Mouse (Mus musculus) limb, embryonic 11.5 days (tissue): Measurements from ENCODE around the gene Tiam1. TPM values are rescaled to one million over a fixed set of nuclear protein-coding genes. Genes with fewer than 3 reads are reported as not detected.

Experiments
- ATAC-seq: fragments of 200-750 bp; cut with Nextera tagmentation; 2 replicates; pipeline ENCODE4 v1.8.0; 2017; ENCODE audit warnings: low read depth; ENCODE audit not compliant: insufficient number of reproducible peaks, low FRiP score, low TSS enrichment
- DNase-seq: peaks from one replicate; pipeline ENCODE4 v3.0.0-alpha.2; 2015; ENCODE audit warnings: low spot score
- H3K27ac ChIP-seq: fragments of 300-500 bp; sonication (generic); replicated peaks from 2 replicates; pipeline ENCODE4 v1.5.1; 2014; ENCODE audit warnings: low read depth, mild to moderate bottlenecking, low read length
- H3K27me3 ChIP-seq: fragments of 300-500 bp; sonication (generic); 2 replicates; pipeline ENCODE4 v1.6.1; 2014; ENCODE audit warnings: mild to moderate bottlenecking, low read length, mixed read lengths; ENCODE audit not compliant: control insufficient read depth, insufficient read depth
- H3K36me3 ChIP-seq: fragments of 300-500 bp; sonication (generic); 2 replicates; pipeline ENCODE4 v1.6.1; 2014; ENCODE audit warnings: mild to moderate bottlenecking, low read length, moderate library complexity, mixed read lengths; ENCODE audit not compliant: control insufficient read depth, insufficient read depth
- H3K4me1 ChIP-seq: fragments of 300-500 bp; sonication (generic); 2 replicates; pipeline ENCODE4 v1.6.1; 2014; ENCODE audit warnings: low read length, mixed read lengths; ENCODE audit not compliant: control insufficient read depth, insufficient read depth
- H3K4me2 ChIP-seq: fragments of 300-500 bp; sonication (generic); 2 replicates; pipeline ENCODE4 v1.6.1; 2014; ENCODE audit warnings: low read depth, mild to moderate bottlenecking, moderate library complexity; ENCODE audit not compliant: severe bottlenecking
- H3K4me3 ChIP-seq: fragments of 300-500 bp; sonication (generic); 2 replicates; pipeline ENCODE4 v1.5.1; 2014; ENCODE audit warnings: low read depth, low read length
- H3K9ac ChIP-seq: fragments of 300-500 bp; sonication (generic); 2 replicates; pipeline ENCODE4 v1.6.1; 2014; ENCODE audit warnings: mild to moderate bottlenecking, low read length
- H3K9me3 ChIP-seq: fragments of 300-500 bp; sonication (generic); 2 replicates; pipeline ENCODE4 v1.6.1; 2016; ENCODE audit warnings: low read length; ENCODE audit not compliant: control insufficient read depth
- WGBS: fragments of 180-500 bp; shearing (Covaris S2); extraction: QIAGEN DNeasy Blood & Tissue Kit; methylation state at CpG from one replicate; pipeline ENCODE4 v1.1.7; 2014; 5-methylcytosine and 5-hydroxymethylcytosine counted together
- polyA plus RNA-seq: library from polyadenylated mRNA; unstranded; fragments of >200 nt; fragmentation: Nextera tagmentation; extraction: Ambion mirVana; gene quantifications from 2 replicates; pipeline ENCODE4 v1.2.1, GENCODE M21; 2014

The Tiam1 gene
- polyA plus RNA-seq, 1 experiment from 2014 or later = 53.3 TPM

GRCm38 (mm10) chr16:89909393-89910068 lies 234.0 kb downstream of the Tiam1 start:
- Histone ChIP-seq H3K27me3 (no peaks in the 10 kb centered on the region), H3K4me1 (no peaks in the 10 kb centered on the region), H3K9me3 (no peaks in the 10 kb centered on the region), H3K27ac (no peak overlapping the region), H3K4me3 (no peak overlapping the region), H3K4me2 (no peak overlapping the region), H3K9ac (no peak overlapping the region), H3K36me3 (no peaks in the 10 kb centered on the region)
- DNase-seq (no peak), ATAC-seq (no peak)
- WGBS = 79% methylated on average over 26 of the region's 26 CpGs

DNA sequence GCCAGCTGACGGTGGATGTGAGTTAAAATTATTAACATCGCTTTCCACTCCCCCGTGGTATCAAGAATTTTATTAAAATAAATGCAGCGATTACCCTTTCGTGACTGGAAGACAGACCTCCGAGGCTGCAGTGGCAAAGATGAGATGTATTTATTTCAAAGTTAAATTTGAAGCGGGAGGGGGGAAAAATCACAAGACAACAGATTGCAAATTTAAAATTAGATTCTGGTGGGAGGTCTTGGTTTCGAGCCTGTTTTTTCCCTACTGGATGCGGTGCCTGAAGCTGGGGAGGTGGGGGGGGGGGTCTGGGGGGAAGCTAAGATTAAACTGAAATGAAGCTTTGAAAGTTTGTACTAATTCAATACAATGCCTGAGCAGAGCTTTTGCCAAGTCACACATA lies 235.9 kb downstream of the Tiam1 start:
- no peak overlapping the region for H3K9ac ChIP-seq
- H3K27ac ChIP-seq = no peak overlapping the region
- no peaks in the 10 kb centered on the region for H3K27me3 ChIP-seq
- H3K4me1 ChIP-seq = no peaks in the 10 kb centered on the region
- H3K9me3 ChIP-seq = no peaks in the 10 kb centered on the region
- no peak overlapping the region for H3K4me3 ChIP-seq
- no peaks in the 10 kb centered on the region for H3K36me3 ChIP-seq
- ATAC-seq (no peak), DNase-seq (no peak)
- H3K4me2 ChIP-seq = no peak overlapping the region
- WGBS = 90% methylated on average over 9 of the region's 9 CpGs

- Histone ChIP-seq H3K4me3 (no peak overlapping the region), H3K4me1 (no peaks in the 10 kb centered on the region), H3K9me3 (no peaks in the 10 kb centered on the region), H3K27me3 (no peaks in the 10 kb centered on the region), H3K27ac (no peak overlapping the region), H3K36me3 (no peaks in the 10 kb centered on the region), H3K4me2 (no peak overlapping the region), H3K9ac (no peak overlapping the region)
- 95% methylated on average over 7 of the region's 7 CpGs for WGBS
- no peak for DNase-seq
- no peak for ATAC-seq
These were observed 236.7 kb downstream of the Tiam1 start for GRCm38 (mm10) chr16:89906909-89907308.

- ATAC-seq (no peak), DNase-seq (no peak)
- Histone ChIP-seq H3K4me3 (no peak overlapping the region), H3K27me3 (no peaks in the 10 kb centered on the region), H3K27ac (no peak overlapping the region), H3K4me1 (no peaks in the 10 kb centered on the region), H3K4me2 (no peak overlapping the region), H3K36me3 (no peaks in the 10 kb centered on the region), H3K9me3 (no peaks in the 10 kb centered on the region), H3K9ac (no peak overlapping the region)
- WGBS = 75% methylated on average over 1 of the region's 1 CpGs
These were observed 237.8 kb downstream of the Tiam1 start for GRCm38 (mm10) chr16:89905730-89906305.

DNA sequence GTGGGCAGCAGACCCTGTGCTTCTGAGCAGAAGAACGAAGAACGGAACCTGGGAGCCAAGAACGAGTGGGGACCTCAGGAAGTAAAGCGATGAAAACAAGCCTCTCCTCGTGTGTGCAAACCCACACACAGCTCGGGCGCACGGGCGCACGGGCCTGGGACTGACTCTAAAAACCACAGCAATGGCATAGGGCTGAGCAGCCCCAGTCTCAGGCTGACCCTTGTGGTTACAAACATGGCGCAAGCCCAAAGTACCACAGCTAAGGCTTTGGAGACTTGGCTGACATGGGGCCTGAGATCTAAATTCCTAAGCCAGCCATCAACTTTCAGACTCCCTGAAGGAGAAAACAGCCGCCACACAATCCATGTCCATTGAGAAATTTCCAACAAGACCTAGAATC lies 239.4 kb downstream of the Tiam1 start:
- H3K27ac ChIP-seq = no peak overlapping the region
- no peaks in the 10 kb centered on the region for H3K27me3 ChIP-seq
- no peak for ATAC-seq
- no peak overlapping the region for H3K4me3 ChIP-seq
- H3K4me2 ChIP-seq = no peak overlapping the region
- no peaks in the 10 kb centered on the region for H3K4me1 ChIP-seq
- H3K9ac ChIP-seq = no peak overlapping the region
- H3K9me3 ChIP-seq = no peaks in the 10 kb centered on the region
- DNase-seq = no peak
- WGBS = 94% methylated on average over 12 of the region's 12 CpGs
- H3K36me3 ChIP-seq = no peaks in the 10 kb centered on the region

- Histone ChIP-seq H3K4me2 (no peak overlapping the region), H3K4me3 (no peak overlapping the region), H3K27me3 (no peaks in the 10 kb centered on the region), H3K9me3 (no peaks in the 10 kb centered on the region), H3K4me1 (no peaks in the 10 kb centered on the region), H3K9ac (no peak overlapping the region), H3K27ac (no peak overlapping the region), H3K36me3 (no peaks in the 10 kb centered on the region)
- DNase-seq = no peak
- no peak for ATAC-seq
- 87% methylated on average over 12 of the region's 12 CpGs for WGBS
These were observed 240.8 kb downstream of the Tiam1 start for GRCm38 (mm10) chr16:89902578-89903304.

DNA sequence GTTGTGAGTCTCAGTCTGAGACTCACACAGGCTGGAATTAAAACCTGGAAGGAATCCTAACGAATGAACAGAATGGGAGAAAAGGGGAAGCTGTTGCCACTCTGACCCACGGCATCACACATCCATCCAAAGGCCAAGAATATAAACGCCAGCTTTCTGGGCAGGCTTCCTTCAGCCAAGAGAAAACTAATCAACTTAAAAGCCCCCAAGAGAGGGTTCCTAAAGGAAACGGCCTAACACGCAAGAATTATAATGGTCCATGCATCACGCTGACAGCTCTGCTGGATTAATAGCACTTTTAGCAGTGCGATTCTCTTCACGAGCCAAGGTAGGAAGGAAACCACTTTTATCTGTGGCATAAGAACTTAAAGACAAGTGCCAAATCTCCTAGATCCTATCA lies 242.9 kb downstream of the Tiam1 start:
- Histone ChIP-seq H3K4me3 (no peak overlapping the region), H3K4me2 (no peak overlapping the region), H3K27me3 (no peaks in the 10 kb centered on the region), H3K9ac (no peak overlapping the region), H3K27ac (no peak overlapping the region), H3K4me1 (peaks cover 3% of the 10 kb centered on the region; the same call in 1 of the 2 replicates), H3K9me3 (no peaks in the 10 kb centered on the region), H3K36me3 (peaks cover 2% of the 10 kb centered on the region; the same call in 1 of the 2 replicates)
- DNase-seq (no peak), ATAC-seq (no peak)
- WGBS = 28% methylated on average over 8 of the region's 8 CpGs

DNA sequence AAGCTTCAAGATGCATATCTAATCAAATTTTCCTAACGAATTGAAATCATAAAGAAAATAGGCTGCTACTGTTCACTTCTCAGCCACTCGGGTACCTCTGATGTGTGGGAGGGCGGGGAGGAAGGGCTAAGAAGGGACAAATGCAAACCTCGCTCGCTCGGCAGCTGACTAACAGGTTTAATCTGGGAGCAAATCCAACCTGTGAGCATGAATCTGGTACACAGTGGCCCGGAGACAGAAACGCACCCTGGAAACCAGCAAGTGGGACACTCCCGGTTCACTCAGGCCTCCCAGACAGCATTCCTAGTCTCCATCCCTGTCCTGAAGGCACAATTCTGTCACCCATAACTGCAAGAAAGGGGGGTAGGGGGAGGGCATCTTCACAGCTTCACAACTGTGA lies 244.4 kb downstream of the Tiam1 start:
- no peak for DNase-seq
- Histone ChIP-seq H3K4me3 (no peak overlapping the region), H3K4me1 (peaks cover 3% of the 10 kb centered on the region; the same call in 1 of the 2 replicates), H3K27ac (no peak overlapping the region), H3K9me3 (no peaks in the 10 kb centered on the region), H3K36me3 (peaks cover 2% of the 10 kb centered on the region), H3K4me2 (no peak overlapping the region), H3K27me3 (no peaks in the 10 kb centered on the region), H3K9ac (no peak overlapping the region)
- WGBS = 77% methylated on average over 9 of the region's 9 CpGs
- ATAC-seq = no peak
